Mouse (Mus musculus): ENCODE measurements around the gene Msh2. TPM values are rescaled to one million over a fixed set of nuclear protein-coding genes. Genes with fewer than 3 reads are reported as not detected.

The Msh2 gene
- polyA plus RNA-seq, 1 experiment from 2014 or later, result 25.7 TPM

GRCm38 (mm10) chr17:87765031-87765430 is 92.9 kb downstream of the Msh2 start:
- Histone ChIP-seq H3K36me3 (replicated peaks) (no peaks in the 10 kb centered on the region), H3K27me3 (no peaks in the 10 kb centered on the region), H3K9ac (no peak overlapping the region), H3K4me2 (no peak overlapping the region), H3K4me1 (replicated peaks) (no peaks in the 10 kb centered on the region), H3K4me3 (replicated peaks) (no peak overlapping the region), H3K27ac (replicated peaks) (no peak overlapping the region), H3K9me3 (replicated peaks) (no peaks in the 10 kb centered on the region)
- no peak for ATAC-seq (ENCODE audit: insufficient read depth)
- 75% methylated on average over 11 of the region's 11 CpGs for WGBS (ENCODE audit: insufficient replicate concordance)

DNA sequence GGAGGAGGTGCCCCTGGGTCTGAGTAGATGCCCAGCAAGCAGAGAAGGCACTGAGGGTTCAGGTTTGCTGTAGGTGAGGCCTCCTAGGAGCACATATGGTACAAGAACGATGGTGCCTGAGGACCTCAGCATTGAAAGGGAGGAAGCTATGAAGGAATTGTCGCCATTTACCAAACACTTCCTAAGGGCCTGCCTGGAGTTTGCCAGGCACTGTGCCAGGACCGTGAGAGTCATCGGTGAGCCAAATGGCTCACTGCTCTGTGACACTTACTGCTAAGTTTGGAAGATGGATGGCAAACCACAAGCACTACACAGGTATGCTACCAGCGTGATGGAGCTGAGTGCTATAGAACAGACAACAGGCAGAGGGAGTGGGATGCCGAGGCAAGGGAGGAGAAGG is 94.8 kb downstream of the Msh2 start:
- WGBS (ENCODE audit: insufficient replicate concordance), result 62% methylated on average over 6 of the region's 6 CpGs
- Histone ChIP-seq H3K27me3 (no peaks in the 10 kb centered on the region), H3K4me2 (no peak overlapping the region), H3K4me1 (replicated peaks) (no peaks in the 10 kb centered on the region), H3K9me3 (replicated peaks) (no peaks in the 10 kb centered on the region), H3K27ac (replicated peaks) (no peak overlapping the region), H3K9ac (no peak overlapping the region), H3K4me3 (replicated peaks) (no peak overlapping the region), H3K36me3 (replicated peaks) (no peaks in the 10 kb centered on the region)
- no peak for ATAC-seq (ENCODE audit: insufficient read depth)

GRCm38 (mm10) chr17:87770766-87771165 is 98.6 kb downstream of the Msh2 start:
- no peak for ATAC-seq (ENCODE audit: insufficient read depth)
- 40% methylated on average over 5 of the region's 5 CpGs for WGBS (ENCODE audit: insufficient replicate concordance)

GRCm38 (mm10) chr17:87773175-87773574 is 101.0 kb downstream of the Msh2 start:
- Histone ChIP-seq H3K4me2 (no peak overlapping the region), H3K4me3 (replicated peaks) (no peak overlapping the region), H3K9me3 (replicated peaks) (no peaks in the 10 kb centered on the region), H3K4me1 (replicated peaks) (no peaks in the 10 kb centered on the region), H3K9ac (no peak overlapping the region), H3K27me3 (no peaks in the 10 kb centered on the region), H3K36me3 (replicated peaks) (no peaks in the 10 kb centered on the region), H3K27ac (replicated peaks) (no peak overlapping the region)
- WGBS (ENCODE audit: insufficient replicate concordance), result 50% methylated on average over 3 of the region's 3 CpGs
- no peak for ATAC-seq (ENCODE audit: insufficient read depth)

More at GRCm38 (mm10) chr17:87770766-87771165, 98.6 kb downstream of the Msh2 start:
- H3K4me3 ChIP-seq (replicated peaks), result no peak overlapping the region
- no peak overlapping the region for H3K27ac ChIP-seq (replicated peaks)
- H3K4me1 ChIP-seq (replicated peaks), result no peaks in the 10 kb centered on the region
- H3K4me2 ChIP-seq, result no peak overlapping the region
- H3K36me3 ChIP-seq (replicated peaks), result no peaks in the 10 kb centered on the region
- H3K9me3 ChIP-seq (replicated peaks), result no peaks in the 10 kb centered on the region
- no peak overlapping the region for H3K9ac ChIP-seq
- no peaks in the 10 kb centered on the region for H3K27me3 ChIP-seq

Other genes with a start within 250 kb of the Msh2 start
- not detected in 2 replicates for gene Stpg4, start 244.6 kb upstream of the Msh2 start, polyA plus RNA-seq (2015; fragmentation: Nextera tagmentation; extraction: Ambion mirVana)
- gene Calm2, start 225.4 kb upstream of the Msh2 start, polyA plus RNA-seq (2015; fragmentation: Nextera tagmentation; extraction: Ambion mirVana), result 306 and 329 TPM in 2 replicates
- 1.3 and 3.6 TPM in 2 replicates for gene Epcam, start 36.4 kb upstream of the Msh2 start, polyA plus RNA-seq (2015; fragmentation: Nextera tagmentation; extraction: Ambion mirVana)
- gene Kcnk12, start 125.7 kb downstream of the Msh2 start, polyA plus RNA-seq (2015; fragmentation: Nextera tagmentation; extraction: Ambion mirVana), result 0.70 and 0.76 TPM in 2 replicates
- gene Rpl36-ps4, start 248.6 kb downstream of the Msh2 start, polyA plus RNA-seq (2015; fragmentation: Nextera tagmentation; extraction: Ambion mirVana), result not detected in 2 replicates